Mouse (Mus musculus): Measurements from ENCODE around the gene Htr5b.

Htr5b gene

DNA sequence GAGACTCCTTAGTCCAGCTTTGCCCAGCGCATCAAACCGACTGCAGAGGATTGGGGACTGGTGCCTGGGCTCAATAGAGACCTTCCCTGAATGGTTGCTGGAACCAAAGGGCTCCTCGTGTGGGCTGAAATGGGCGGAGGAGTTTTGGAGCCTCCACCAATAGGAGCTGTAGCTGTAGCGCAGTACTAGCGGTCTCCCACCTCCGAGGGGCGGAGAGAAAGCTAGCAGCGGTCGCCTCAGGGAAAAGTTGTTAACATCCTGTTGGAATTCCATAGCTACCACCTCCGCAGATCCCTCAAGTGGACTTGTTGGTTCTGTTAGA, at the start of gene Htr5b:
Htr5b (minus strand) TSS at position 67 of the 322 bp plus-strand sequence.
- Histone ChIP-seq H3K4me1 (replicated peaks; ENCODE audit: low read depth, low read length) (peaks cover 18% of the 10 kb centered on the region), H3K36me3 (ENCODE audit: insufficient read depth, low read length) (no peaks in the 10 kb centered on the region), H3K4me3 (replicated peaks; ENCODE audit: low read length) (peak within 1 kb of the TSS; percentile 68), H3K9me3 (ENCODE audit: low read length) (no peaks in the 10 kb centered on the region), H3K27me3 (ENCODE audit: insufficient read depth, low read length) (peaks cover 64% of the 10 kb centered on the region)
- TF ChIP-seq CTCF (conservative IDR thresholded peaks at IDR 0.05; ENCODE audit: low read length) (no peak), NANOG (IDR thresholded peaks at IDR 0.05; ENCODE audit: borderline replicate concordance, low read length) (no peak), POU5F1 (IDR thresholded peaks at IDR 0.05; ENCODE audit: borderline replicate concordance, low read length) (no peak)

DNA sequence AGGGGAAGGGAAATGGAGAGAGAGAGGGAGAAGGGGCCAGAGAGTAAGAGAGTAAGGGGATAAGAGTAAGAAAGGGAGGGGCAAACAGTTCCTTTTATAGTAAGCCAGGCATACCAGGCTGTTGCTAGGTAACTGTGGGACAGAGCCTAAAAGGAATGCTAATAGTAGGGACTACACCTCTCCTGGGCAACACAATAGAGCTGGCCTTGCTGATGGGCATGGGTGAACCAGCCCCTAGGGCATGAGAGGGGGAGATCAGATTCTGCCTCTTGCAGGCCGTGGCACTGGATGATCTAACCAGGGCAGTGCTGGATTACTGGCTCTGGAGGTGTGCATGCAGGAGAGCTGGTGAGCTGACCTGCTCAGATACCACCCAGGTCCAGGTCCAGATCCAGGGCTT, 49.2 kb upstream of the Htr5b start:
- Histone ChIP-seq H3K4me1 (replicated peaks; ENCODE audit: low read depth, low read length) (no peaks in the 10 kb centered on the region), H3K4me3 (replicated peaks; ENCODE audit: low read length) (no peak overlapping the region), H3K9me3 (ENCODE audit: low read length) (peaks cover 2% of the 10 kb centered on the region; the same call in 1 of the 2 replicates), H3K36me3 (ENCODE audit: insufficient read depth, low read length) (no peaks in the 10 kb centered on the region), H3K27me3 (ENCODE audit: insufficient read depth, low read length) (no peaks in the 10 kb centered on the region)
- TF ChIP-seq CTCF (conservative IDR thresholded peaks at IDR 0.05; ENCODE audit: low read length) = no peak
- TF ChIP-seq POU5F1 (IDR thresholded peaks at IDR 0.05; ENCODE audit: borderline replicate concordance, low read length) = no peak
- no peak for TF ChIP-seq NANOG (IDR thresholded peaks at IDR 0.05; ENCODE audit: borderline replicate concordance, low read length)

DNA sequence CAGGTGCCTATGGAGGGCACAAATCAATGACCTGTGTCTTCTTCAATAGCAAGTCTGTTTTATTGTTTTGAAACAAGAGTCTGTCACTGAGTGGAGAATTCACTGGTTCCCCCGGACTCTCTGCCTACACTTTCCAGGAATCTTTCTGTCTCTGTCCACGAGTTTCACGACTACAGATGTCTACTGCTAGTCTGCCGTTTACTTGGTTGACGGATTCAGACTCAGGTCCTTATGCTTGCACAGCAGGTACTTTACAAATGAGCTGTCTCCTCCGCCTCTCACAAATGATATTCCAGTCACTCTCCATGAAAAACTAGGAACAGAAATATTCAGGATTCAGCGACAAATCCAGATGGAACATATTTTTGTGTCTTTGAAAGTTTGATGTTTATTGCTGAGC, 42.3 kb upstream of the Htr5b start:
- TF ChIP-seq CTCF (conservative IDR thresholded peaks at IDR 0.05; ENCODE audit: low read length) (no peak), NANOG (IDR thresholded peaks at IDR 0.05; ENCODE audit: borderline replicate concordance, low read length) (no peak), POU5F1 (IDR thresholded peaks at IDR 0.05; ENCODE audit: borderline replicate concordance, low read length) (no peak)
- Histone ChIP-seq H3K9me3 (ENCODE audit: low read length) (peaks cover 26% of the 10 kb centered on the region), H3K36me3 (ENCODE audit: insufficient read depth, low read length) (peaks cover 6% of the 10 kb centered on the region), H3K27me3 (ENCODE audit: insufficient read depth, low read length) (no peaks in the 10 kb centered on the region), H3K4me1 (replicated peaks; ENCODE audit: low read depth, low read length) (peaks cover 11% of the 10 kb centered on the region), H3K4me3 (replicated peaks; ENCODE audit: low read length) (no peak overlapping the region)

DNA sequence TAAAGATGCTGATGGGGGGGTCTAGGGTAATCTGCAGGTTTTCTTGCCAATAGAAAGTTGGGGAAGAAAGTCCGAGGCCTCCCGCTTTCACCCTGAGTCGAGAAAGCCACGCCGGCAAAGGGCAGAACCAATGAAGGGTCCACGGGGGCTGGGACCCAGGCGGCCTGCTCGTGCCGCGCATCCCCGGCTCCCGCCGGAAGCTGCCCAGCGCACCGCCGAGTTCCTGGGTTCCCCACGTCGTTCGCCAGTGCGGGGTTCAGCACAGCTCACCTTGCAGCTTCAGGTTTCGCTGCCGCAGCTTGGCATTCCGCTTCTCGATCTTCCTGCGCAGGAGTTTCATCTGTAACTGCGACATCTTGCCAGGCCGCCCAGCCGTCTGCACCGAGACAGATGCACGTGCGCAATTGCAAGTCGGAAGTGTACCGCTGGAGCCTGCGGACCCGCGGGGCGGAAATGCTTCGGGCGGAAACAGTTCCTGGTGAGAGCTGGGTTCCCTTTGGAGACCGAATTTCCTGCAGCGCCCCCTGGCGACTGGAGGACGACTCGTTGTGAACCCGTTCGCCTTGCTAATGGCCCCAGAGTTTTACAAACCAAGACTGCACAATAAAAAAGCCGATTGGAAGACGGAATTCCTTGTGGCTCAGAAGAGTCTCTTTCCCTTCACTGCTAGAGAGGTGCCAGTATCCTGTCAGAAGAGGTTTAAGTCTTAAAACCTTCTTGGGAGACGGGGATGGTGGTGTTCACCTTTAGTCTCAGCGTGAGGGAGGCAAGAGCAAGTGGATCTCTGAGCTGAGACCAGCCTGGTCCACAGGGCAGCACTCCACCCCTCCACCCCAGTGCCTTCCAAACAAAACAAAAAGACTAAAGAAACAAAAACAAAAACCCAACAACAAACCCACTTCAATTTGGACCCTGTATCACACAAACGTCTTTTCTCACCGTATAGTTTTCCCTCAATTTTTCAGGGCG, 39.5 kb upstream of the Htr5b start, which contains the start of gene Ddx18:
Ddx18 (minus strand) TSS at position 469 of the 969 bp plus-strand sequence.
- TF ChIP-seq POU5F1 (IDR thresholded peaks at IDR 0.05; ENCODE audit: borderline replicate concordance, low read length) (no peak), CTCF (conservative IDR thresholded peaks at IDR 0.05; ENCODE audit: low read length) (peak; percentile 59)
- peak within 1 kb of the TSS; percentile 92 for H3K4me3 ChIP-seq (replicated peaks; ENCODE audit: low read length)

DNA sequence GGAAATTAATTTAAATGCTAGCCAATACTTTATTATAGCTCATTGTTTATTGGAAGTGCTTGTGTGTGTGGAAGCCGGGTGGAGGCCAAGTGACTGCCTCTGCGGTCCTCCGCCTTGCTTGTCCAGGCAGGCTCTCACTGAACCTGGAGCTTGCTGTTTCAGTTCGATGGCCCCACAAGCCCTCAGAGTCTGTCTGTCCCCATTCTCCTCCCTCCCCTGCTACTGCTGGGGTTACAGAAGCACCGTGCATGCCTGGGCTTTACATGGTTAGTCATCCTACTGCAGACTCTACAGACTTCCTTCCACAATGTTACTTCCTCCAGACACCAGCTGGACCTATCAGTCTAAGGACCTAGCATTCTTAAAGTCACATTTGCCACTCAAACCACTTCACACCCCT, 29.6 kb upstream of the Htr5b start:
- H3K27me3 ChIP-seq (ENCODE audit: insufficient read depth, low read length) = no peaks in the 10 kb centered on the region
- TF ChIP-seq CTCF (conservative IDR thresholded peaks at IDR 0.05; ENCODE audit: low read length) (no peak), NANOG (IDR thresholded peaks at IDR 0.05; ENCODE audit: borderline replicate concordance, low read length) (no peak), POU5F1 (IDR thresholded peaks at IDR 0.05; ENCODE audit: borderline replicate concordance, low read length) (no peak)
- no peak overlapping the region for H3K4me3 ChIP-seq (replicated peaks; ENCODE audit: low read length)
- no peaks in the 10 kb centered on the region for H3K9me3 ChIP-seq (ENCODE audit: low read length)
- peaks cover 98% of the 10 kb centered on the region for H3K36me3 ChIP-seq (ENCODE audit: insufficient read depth, low read length)
- no peaks in the 10 kb centered on the region for H3K4me1 ChIP-seq (replicated peaks; ENCODE audit: low read depth, low read length)

More for the DNA sequence above, 39.5 kb upstream of the Htr5b start, which contains the start of gene Ddx18:
- Histone ChIP-seq H3K9me3 (ENCODE audit: low read length) (peaks cover 26% of the 10 kb centered on the region), H3K36me3 (ENCODE audit: insufficient read depth, low read length) (peaks cover 32% of the 10 kb centered on the region), H3K27me3 (ENCODE audit: insufficient read depth, low read length) (no peaks in the 10 kb centered on the region), H3K4me1 (replicated peaks; ENCODE audit: low read depth, low read length) (peaks cover 18% of the 10 kb centered on the region)

DNA sequence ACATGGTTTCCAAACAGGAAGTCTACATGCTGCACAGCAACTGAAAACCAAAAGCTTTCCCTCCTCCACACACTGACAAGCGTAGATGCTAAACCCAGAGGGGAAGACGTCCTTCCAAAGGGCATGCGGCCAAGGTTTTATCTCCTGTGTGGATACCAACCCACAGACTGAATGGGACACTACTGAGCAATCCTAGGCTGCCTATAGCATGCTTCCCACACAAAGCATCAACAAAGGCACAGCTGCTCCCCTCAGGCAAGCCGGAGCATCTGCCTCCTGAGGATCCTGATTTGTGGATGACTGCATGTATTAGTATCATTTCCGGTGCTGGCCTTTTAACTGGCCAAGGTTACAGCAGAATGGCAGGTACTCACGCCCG, 23.2 kb upstream of the Htr5b start:
- no peaks in the 10 kb centered on the region for H3K27me3 ChIP-seq (ENCODE audit: insufficient read depth, low read length)
- TF ChIP-seq NANOG (IDR thresholded peaks at IDR 0.05; ENCODE audit: borderline replicate concordance, low read length) (no peak), CTCF (conservative IDR thresholded peaks at IDR 0.05; ENCODE audit: low read length) (no peak), POU5F1 (IDR thresholded peaks at IDR 0.05; ENCODE audit: borderline replicate concordance, low read length) (no peak)
- H3K4me1 ChIP-seq (replicated peaks; ENCODE audit: low read depth, low read length) = peaks cover 24% of the 10 kb centered on the region
- H3K4me3 ChIP-seq (replicated peaks; ENCODE audit: low read length) = no peak overlapping the region
- no peaks in the 10 kb centered on the region for H3K9me3 ChIP-seq (ENCODE audit: low read length)
- peaks cover 53% of the 10 kb centered on the region for H3K36me3 ChIP-seq (ENCODE audit: insufficient read depth, low read length)

DNA sequence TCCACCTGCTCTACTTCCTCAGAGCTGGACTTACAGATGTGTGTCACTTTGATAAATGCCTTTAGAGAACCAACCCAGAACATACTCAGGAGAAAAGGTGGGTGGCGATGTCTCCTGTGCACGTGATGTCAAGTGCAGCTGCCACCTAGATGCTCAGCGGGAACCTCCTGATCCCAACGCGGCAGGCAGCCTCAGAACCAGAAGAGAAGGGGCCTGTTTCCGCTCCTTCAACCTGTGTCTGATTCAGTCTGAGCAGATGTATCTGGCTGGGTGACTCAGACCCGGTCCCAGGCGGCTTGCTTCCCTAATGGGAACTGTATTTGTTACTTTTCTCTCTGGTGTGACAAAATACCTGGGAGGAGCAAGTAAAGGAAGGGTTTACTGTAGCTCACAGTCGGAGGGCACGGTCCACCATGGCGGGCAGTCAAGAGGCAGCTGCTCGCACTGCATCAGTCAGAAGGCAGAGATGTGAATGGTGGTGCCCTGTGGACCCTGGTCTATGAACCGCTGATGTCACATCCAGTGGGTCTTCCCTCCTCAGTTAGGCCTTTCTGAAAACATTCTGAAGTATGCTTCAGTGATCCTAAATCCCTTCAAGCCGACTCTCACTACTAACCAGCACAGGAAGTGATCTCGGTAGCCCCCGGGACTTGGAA, 22.7 kb upstream of the Htr5b start:
- H3K4me3 ChIP-seq (replicated peaks; ENCODE audit: low read length) = no peak overlapping the region
- TF ChIP-seq POU5F1 (IDR thresholded peaks at IDR 0.05; ENCODE audit: borderline replicate concordance, low read length) (no peak), NANOG (IDR thresholded peaks at IDR 0.05; ENCODE audit: borderline replicate concordance, low read length) (no peak), CTCF (conservative IDR thresholded peaks at IDR 0.05; ENCODE audit: low read length) (no peak)
- no peaks in the 10 kb centered on the region for H3K9me3 ChIP-seq (ENCODE audit: low read length)

DNA sequence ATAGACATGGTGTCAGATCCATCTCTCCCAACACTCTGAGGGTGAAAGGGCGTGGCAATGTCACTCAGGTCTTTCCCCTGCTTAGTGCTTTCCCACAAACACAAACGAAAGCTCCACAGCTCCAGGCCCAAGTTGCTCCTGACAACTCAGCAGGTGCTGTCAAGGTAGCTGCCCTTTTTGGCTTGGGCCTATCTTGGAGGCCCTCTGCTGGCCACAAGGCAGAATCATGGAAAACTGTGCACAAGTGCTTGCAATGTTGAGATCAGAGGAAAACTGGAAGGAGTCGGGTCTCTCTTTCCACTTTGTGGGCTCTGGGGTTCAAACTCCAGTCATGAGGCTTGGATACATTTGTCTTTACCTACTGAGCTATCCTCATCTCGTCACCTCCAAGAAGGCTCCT, 21.2 kb upstream of the Htr5b start:
- no peak for TF ChIP-seq NANOG (IDR thresholded peaks at IDR 0.05; ENCODE audit: borderline replicate concordance, low read length)
- peak; percentile 43 for TF ChIP-seq CTCF (conservative IDR thresholded peaks at IDR 0.05; ENCODE audit: low read length)
- no peak for TF ChIP-seq POU5F1 (IDR thresholded peaks at IDR 0.05; ENCODE audit: borderline replicate concordance, low read length)
- no peaks in the 10 kb centered on the region for H3K27me3 ChIP-seq (ENCODE audit: insufficient read depth, low read length)
- no peak overlapping the region for H3K4me3 ChIP-seq (replicated peaks; ENCODE audit: low read length)
- H3K9me3 ChIP-seq (ENCODE audit: low read length) = no peaks in the 10 kb centered on the region
- peaks cover 24% of the 10 kb centered on the region for H3K4me1 ChIP-seq (replicated peaks; ENCODE audit: low read depth, low read length)
- H3K36me3 ChIP-seq (ENCODE audit: insufficient read depth, low read length) = peaks cover 33% of the 10 kb centered on the region

More for the DNA sequence above, 22.7 kb upstream of the Htr5b start:
- Histone ChIP-seq H3K27me3 (ENCODE audit: insufficient read depth, low read length) (no peaks in the 10 kb centered on the region), H3K4me1 (replicated peaks; ENCODE audit: low read depth, low read length) (peaks cover 24% of the 10 kb centered on the region), H3K36me3 (ENCODE audit: insufficient read depth, low read length) (peaks cover 48% of the 10 kb centered on the region)
